Mouse (Mus musculus) erythroblast, embryonic 14.5 days (primary cell): ENCODE measurements around the gene Gm3164. TPM values are rescaled to one million over a fixed set of nuclear protein-coding genes. Genes with fewer than 3 reads are reported as not detected.
"Not testable (repeated sequence)": the region's sequence is repeated elsewhere in the genome, so short reads cannot be mapped to it uniquely, and the experiment has no call there.

Experiments used
- H3K27me3 ChIP-seq: 2 replicates; pipeline ENCODE4 v1.6.1; 2012; ENCODE audit warnings: inconsistent platforms; ENCODE audit not compliant: control insufficient read depth
- H3K36me3 ChIP-seq: 2 replicates; pipeline ENCODE4 v1.6.1; 2012; ENCODE audit warnings: mild to moderate bottlenecking, inconsistent platforms; ENCODE audit not compliant: control insufficient read depth
- H3K4me1 ChIP-seq: 2 replicates; pipeline ENCODE4 v1.6.1; 2012; ENCODE audit warnings: inconsistent platforms; ENCODE audit not compliant: control insufficient read depth
- H3K4me3 ChIP-seq: replicated peaks from 2 replicates; pipeline ENCODE3; 2012; ENCODE audit warnings: moderate library complexity, mild to moderate bottlenecking, inconsistent platforms
- H3K9me3 ChIP-seq: 2 replicates; pipeline ENCODE4 v1.6.1; 2012; ENCODE audit warnings: low read length, inconsistent platforms, mixed read lengths; ENCODE audit not compliant: control insufficient read depth
- polyA plus RNA-seq: library from polyadenylated mRNA; stranded (reverse); fragments of >175 nt; gene quantifications from 2 replicates; pipeline ENCODE4 v1.2.3, GENCODE M21; 2012

Gm3164 gene
- polyA plus RNA-seq = not detected in 2 replicates

GRCm38 (mm10) chr14:4414965-4415835 lies at the start of gene Gm3164:
Gene Gm3164, plus strand, starts transcription at chr14:4415448.
- not testable (repeated sequence) for H3K4me1 ChIP-seq, H3K36me3 ChIP-seq, H3K9me3 ChIP-seq, H3K27me3 ChIP-seq, H3K4me3 ChIP-seq

GRCm38 (mm10) chr14:4368991-4369390 lies 46.3 kb upstream of the Gm3164 start:
- H3K4me1 ChIP-seq, H3K36me3 ChIP-seq, H3K9me3 ChIP-seq, H3K4me3 ChIP-seq, H3K27me3 ChIP-seq: not testable (repeated sequence)

- H3K4me3 ChIP-seq, H3K27me3 ChIP-seq, H3K36me3 ChIP-seq: not testable (repeated sequence)
Measured at GRCm38 (mm10) chr14:4369691-4370090, 45.6 kb upstream of the Gm3164 start.

GRCm38 (mm10) chr14:4377871-4378270 lies 37.4 kb upstream of the Gm3164 start:
- not testable (repeated sequence) for H3K9me3 ChIP-seq, H3K4me1 ChIP-seq, H3K4me3 ChIP-seq, H3K36me3 ChIP-seq, H3K27me3 ChIP-seq

More at GRCm38 (mm10) chr14:4369691-4370090, 45.6 kb upstream of the Gm3164 start:
- not testable (repeated sequence) for H3K4me1 ChIP-seq, H3K9me3 ChIP-seq

GRCm38 (mm10) chr14:4385606-4386005 lies 29.6 kb upstream of the Gm3164 start:
- not testable (repeated sequence) for H3K9me3 ChIP-seq, H3K36me3 ChIP-seq, H3K4me1 ChIP-seq, H3K27me3 ChIP-seq, H3K4me3 ChIP-seq

GRCm38 (mm10) chr14:4392841-4393530 lies 22.3 kb upstream of the Gm3164 start:
- not testable (repeated sequence) for H3K36me3 ChIP-seq, H3K4me3 ChIP-seq, H3K4me1 ChIP-seq, H3K9me3 ChIP-seq, H3K27me3 ChIP-seq

GRCm38 (mm10) chr14:4397226-4397625 lies 18.0 kb upstream of the Gm3164 start, which contains the start of gene Gm3159:
Gene Gm3159, plus strand, starts transcription at chr14:4397526.
- not testable (repeated sequence) for H3K4me1 ChIP-seq, H3K36me3 ChIP-seq, H3K4me3 ChIP-seq

GRCm38 (mm10) chr14:4398624-4399023 lies 16.6 kb upstream of the Gm3164 start:
- H3K9me3 ChIP-seq, H3K4me3 ChIP-seq, H3K27me3 ChIP-seq, H3K36me3 ChIP-seq, H3K4me1 ChIP-seq: not testable (repeated sequence)

More at GRCm38 (mm10) chr14:4397226-4397625, 18.0 kb upstream of the Gm3164 start, which contains the start of gene Gm3159:
- H3K27me3 ChIP-seq, H3K9me3 ChIP-seq: not testable (repeated sequence)

- H3K27me3 ChIP-seq, H3K4me3 ChIP-seq, H3K36me3 ChIP-seq, H3K9me3 ChIP-seq, H3K4me1 ChIP-seq: not testable (repeated sequence)
Measured at GRCm38 (mm10) chr14:4400115-4400789, 15.0 kb upstream of the Gm3164 start.

GRCm38 (mm10) chr14:4401245-4401644 lies 14.0 kb upstream of the Gm3164 start:
- not testable (repeated sequence) for H3K27me3 ChIP-seq, H3K36me3 ChIP-seq, H3K9me3 ChIP-seq, H3K4me3 ChIP-seq, H3K4me1 ChIP-seq

- H3K27me3 ChIP-seq, H3K4me1 ChIP-seq, H3K36me3 ChIP-seq, H3K9me3 ChIP-seq, H3K4me3 ChIP-seq: not testable (repeated sequence)
Measured at GRCm38 (mm10) chr14:4403840-4404239, 11.4 kb upstream of the Gm3164 start.

GRCm38 (mm10) chr14:4409939-4410338 lies 5.3 kb upstream of the Gm3164 start:
- not testable (repeated sequence) for H3K27me3 ChIP-seq, H3K9me3 ChIP-seq

GRCm38 (mm10) chr14:4430692-4431091 lies 15.4 kb downstream of the Gm3164 start, which contains the start of gene Gm3173:
Gene Gm3173, plus strand, starts transcription at chr14:4430992.
- H3K36me3 ChIP-seq, H3K4me1 ChIP-seq, H3K4me3 ChIP-seq, H3K27me3 ChIP-seq, H3K9me3 ChIP-seq: not testable (repeated sequence)

More at GRCm38 (mm10) chr14:4409939-4410338, 5.3 kb upstream of the Gm3164 start:
- H3K36me3 ChIP-seq, H3K4me3 ChIP-seq, H3K4me1 ChIP-seq: not testable (repeated sequence)

GRCm38 (mm10) chr14:4481445-4481844 lies 66.2 kb downstream of the Gm3164 start, which contains the start of gene Gm3182:
Gene Gm3182, plus strand, starts transcription at chr14:4481745.
- H3K9me3 ChIP-seq, H3K4me1 ChIP-seq, H3K36me3 ChIP-seq, H3K27me3 ChIP-seq, H3K4me3 ChIP-seq: not testable (repeated sequence)
